In genomic region chrX:36534514-36534913, GRCm38 (mm10) we compare ENCODE assay signal across 8 mouse cellular contexts. TPM values are rescaled to one million over a fixed set of nuclear protein-coding genes. Genes with fewer than 3 reads are reported as not detected.
A peak's percentile ranks its signal among the peaks of the same experiment; 100 is the strongest.
DNase-seq lines count a peak whose midpoint lies in the region.

No protein-coding gene starts in this region.

- DNase-seq in A20 (ENCODE audit: low read depth, low spot score) = peak; percentile 50
- peak; percentile 31 for DNase-seq in T-cell, adult 2 months (ENCODE audit: low spot score)
- peak; percentile 70 to 74 for DNase-seq in cerebellum, postnatal 36 days
- DNase-seq in gastrocnemius, postnatal 4 days (ENCODE audit: low spot score in 2 of 2) = peak; percentile 40 to 74
- DNase-seq in layer of hippocampus, adult 8-10 months (ENCODE audit: low spot score in 2 of 2) = peak; percentile 58 to 77
- DNase-seq in lung, postnatal 25 days (ENCODE audit: low spot score) = peak; percentile 62
- peak; percentile 79 for DNase-seq in right cerebral cortex, postnatal 14 days
- DNase-seq in urinary bladder, postnatal 25 days (ENCODE audit: low spot score) = peak; percentile 57

RNA-seq across cellular contexts. Expression of gene Gm14569, which starts 42.9 kb away (rescaled TPM):
- total RNA-seq in gastrocnemius, postnatal 4 days (2021) = not detected
- total RNA-seq in layer of hippocampus, adult 8-10 months (2022) = 1 to 10 TPM in 2 of 4 experiments, under 1 TPM in 1, not detected in 1; 0.50 to 2.0 (median 1.5) TPM

Comparison
In these comparisons a context has a peak if more than half of its experiments do, and no peak if none do; other contexts are left out.
1. Peak in every context shown above with its lines: DNase-seq.